Mouse (Mus musculus): ENCODE measurements around the gene Ptprr.

Gene Ptprr

DNA sequence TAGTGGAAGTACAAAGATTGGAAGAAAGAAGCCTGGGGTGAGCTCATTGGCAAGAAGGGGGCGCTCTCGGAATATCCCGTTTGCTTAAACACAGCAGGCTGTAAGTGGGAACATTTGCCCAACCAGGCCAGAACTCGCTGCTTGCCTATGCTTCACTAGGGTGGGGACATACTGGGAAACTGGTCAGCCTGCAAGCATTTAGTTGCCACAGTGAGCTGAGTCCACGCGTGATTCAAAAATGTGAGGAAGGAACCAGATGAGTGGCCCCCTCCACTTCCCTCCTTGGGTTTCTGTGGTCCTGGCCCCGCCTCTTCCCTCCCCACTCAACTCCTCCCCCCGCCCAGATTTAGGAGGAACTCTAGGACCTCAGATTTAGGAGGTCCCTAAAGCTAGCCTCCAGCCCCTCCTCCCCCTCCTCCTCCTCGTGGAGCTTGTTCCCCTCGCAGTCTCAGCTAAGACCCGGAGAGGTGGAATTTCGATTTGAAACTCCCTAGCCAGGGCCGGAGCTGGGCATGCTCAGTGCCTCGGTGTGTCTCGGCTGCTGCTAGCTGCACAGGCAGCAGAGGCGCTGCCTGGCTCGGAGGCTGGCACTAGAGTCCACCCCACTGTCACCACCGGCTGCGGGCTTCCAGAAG is at the start of gene Ptprr:
Gene Ptprr, plus strand, starts transcription at position 369 of the 635 bp plus-strand sequence.
- DNase-seq (ENCODE audit: low read depth) = peak; percentile 31

DNA sequence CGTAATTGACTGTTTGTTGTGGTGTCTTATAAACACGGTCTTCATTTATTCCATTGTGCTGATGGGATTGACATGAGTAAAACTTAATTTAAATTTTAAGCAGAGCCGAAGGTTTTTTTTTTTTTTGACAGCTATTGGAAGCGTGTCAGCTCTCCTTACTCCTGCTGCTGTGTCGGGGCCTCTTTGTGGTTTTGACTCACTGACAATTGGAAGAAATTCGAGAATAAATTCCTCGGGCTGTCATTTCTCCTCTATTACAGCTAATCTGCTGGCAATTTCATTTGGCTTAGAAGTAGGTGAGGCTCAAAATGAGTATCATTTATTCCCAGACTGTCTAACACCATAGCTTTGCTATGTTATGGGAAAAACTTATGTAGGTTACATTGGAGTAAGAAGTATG is 41.7 kb upstream of the Ptprr start:
- DNase-seq (ENCODE audit: low read depth) = peak; percentile 52

DNA sequence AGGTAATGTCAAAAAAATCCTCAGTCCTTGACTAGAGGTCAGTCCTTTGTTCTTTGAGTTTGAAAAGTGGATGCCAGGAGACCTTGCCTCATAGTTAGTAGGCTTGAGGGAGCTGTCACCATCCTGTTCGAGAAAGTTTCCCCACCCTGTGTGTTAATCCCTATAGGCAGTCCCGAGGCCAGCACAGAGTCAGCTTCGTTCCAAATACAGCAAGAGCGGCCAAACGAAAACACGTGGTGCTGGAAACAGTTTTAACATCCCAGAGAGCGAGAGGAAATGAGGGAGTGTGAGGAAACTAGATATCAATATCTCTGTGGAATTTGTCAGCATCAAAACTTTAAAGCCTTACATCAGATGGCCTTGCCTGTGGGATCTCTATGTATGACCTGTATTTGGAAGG is 39.0 kb upstream of the Ptprr start:
- no peak for DNase-seq (ENCODE audit: low read depth)

GRCm38 (mm10) chr10:115980018-115980417 is 38.0 kb upstream of the Ptprr start:
- DNase-seq (ENCODE audit: low read depth) = no peak

DNA sequence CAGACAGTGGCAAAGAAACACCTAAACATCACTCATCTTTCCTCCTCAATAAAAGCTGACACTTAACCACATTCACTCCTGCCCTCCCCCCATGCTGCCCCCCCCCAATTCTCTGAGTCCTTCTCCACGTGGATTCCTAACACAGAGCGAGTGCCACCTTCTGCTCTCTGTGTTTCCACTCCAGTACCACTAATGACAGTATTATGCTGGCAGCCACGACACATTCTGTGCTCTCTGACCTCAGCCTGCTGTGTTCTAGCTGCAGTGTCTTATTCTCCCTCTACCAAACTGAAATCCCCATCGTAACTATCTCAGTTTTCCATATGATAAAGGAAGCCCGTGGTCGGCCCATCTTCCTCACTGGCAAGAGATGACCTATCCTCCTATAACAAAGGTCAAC is 33.7 kb upstream of the Ptprr start:
- DNase-seq (ENCODE audit: low read depth) = no peak

DNA sequence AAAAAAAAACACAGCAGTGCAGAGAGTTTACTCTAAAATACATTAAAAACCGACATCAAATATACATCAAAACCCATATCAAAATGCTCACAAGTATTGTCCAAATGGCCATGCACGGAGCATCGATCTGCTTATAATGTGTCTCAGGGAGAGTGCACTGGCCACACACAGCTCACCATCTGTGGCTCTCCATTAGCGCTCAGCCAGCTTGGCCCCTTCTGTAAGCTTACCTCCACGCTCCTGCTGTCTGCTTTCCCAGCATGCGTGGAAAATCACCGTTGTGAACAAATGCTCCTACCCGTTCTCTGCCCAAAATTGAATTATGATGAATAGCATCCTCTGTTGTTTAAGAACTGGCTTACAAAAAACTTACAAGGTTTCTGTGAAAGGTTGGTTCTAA is 16.2 kb upstream of the Ptprr start:
- DNase-seq (ENCODE audit: low read depth) = no peak

GRCm38 (mm10) chr10:116006675-116007074 is 11.3 kb upstream of the Ptprr start:
- DNase-seq (ENCODE audit: low read depth) = no peak

GRCm38 (mm10) chr10:116018480-116018891 is 473 bp downstream of the Ptprr start:
- DNase-seq (ENCODE audit: low read depth) = no peak

DNA sequence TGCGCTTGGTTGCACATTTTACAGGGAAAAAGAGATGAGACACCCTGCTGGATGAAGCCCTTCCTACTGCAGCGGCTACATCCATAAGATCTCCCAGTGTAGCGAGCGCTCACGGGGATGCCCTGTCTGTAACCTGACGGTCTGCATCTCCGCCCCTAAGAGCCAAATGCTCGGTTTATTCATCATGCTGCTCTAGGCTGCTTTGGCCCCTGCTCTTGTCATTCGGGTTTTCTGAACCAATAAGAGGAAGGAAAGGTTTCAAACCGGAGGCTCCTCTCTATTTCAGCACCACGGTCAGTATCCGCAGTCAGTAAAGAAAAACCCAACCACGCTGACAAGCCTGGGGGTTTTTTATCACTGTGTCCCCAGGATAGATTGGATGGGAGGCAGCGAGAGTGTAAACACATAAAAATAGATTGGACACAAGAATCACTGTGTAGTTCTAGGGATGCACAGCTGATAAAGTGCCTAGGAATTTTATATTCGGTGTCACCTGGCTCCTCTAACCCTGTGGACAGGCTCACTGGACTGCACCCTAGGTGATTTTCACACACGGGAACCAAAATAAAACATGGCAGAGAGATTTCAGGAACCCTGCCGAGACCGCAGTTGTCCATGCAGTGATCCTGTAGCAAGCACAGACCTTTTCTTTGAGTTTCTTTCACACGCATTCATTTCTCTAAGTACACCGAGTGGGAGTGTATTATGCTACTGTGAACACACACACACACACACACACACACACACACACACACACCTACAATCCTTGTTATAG is 1.3 kb downstream of the Ptprr start:
- no peak for DNase-seq (ENCODE audit: low read depth)

DNA sequence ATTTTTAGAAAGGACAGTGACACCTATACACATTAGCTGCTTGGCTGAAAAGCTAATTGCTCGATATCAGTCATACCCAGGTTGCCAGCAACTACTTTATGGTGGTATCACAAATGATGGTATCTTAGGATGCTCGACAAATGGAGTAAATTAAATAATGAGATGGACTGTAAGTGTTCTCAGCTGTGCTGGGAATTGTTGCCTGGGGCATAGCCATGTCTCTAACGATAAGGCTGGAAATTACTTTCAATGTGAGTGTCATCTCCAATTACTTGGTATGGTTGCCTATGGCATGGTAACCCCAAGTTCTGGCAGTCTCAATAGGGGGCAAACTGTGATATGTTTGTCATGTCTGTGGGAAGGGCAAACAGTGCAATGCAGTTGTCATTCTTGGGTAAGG is 3.1 kb downstream of the Ptprr start:
- DNase-seq (ENCODE audit: low read depth) = no peak

GRCm38 (mm10) chr10:116038150-116038549 is 20.1 kb downstream of the Ptprr start:
- no peak for DNase-seq (ENCODE audit: low read depth)

GRCm38 (mm10) chr10:116075954-116076353 is 57.9 kb downstream of the Ptprr start:
- DNase-seq (ENCODE audit: low read depth) = no peak

DNA sequence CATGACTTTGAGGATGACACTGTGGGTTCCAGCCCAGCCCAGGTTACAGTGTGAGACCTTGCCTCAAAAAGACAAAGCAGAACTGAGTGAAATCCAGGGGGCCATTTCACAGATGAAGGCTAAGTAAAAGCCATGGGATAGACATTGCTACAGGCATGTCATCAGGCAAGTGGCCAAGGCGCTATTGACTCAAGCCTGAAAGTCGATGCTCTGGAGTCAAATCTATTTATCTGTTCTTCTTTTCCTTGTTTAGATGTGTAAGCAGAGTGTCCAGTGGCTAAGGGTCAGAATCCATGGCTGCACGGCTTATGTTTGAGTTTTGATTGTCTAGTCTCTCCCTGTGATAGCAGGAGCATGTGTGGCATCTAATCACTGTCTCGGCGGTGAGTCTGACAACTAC is 60.6 kb downstream of the Ptprr start:
- no peak for DNase-seq (ENCODE audit: low read depth)

GRCm38 (mm10) chr10:116079396-116079795 is 61.4 kb downstream of the Ptprr start:
- no peak for DNase-seq (ENCODE audit: low read depth)

GRCm38 (mm10) chr10:116080841-116081240 is 62.8 kb downstream of the Ptprr start:
- DNase-seq (ENCODE audit: low read depth) = no peak

DNA sequence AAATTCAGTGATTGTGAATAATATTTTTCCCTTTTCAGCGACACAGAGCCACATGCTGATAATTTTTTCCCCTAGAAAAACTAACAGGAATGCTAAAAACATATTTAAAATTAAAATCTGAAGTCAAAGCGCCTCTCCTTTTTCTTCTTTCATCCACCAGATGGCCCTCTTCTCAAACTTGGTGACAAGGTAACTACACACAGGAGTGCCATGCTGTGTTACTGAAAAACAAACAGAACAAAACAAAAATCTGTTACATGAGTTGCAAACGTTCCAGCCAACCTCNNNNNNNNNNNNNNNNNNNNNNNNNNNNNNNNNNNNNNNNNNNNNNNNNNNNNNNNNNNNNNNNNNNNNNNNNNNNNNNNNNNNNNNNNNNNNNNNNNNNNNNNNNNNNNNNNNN is 66.0 kb downstream of the Ptprr start:
- DNase-seq (ENCODE audit: low read depth) = no peak

DNA sequence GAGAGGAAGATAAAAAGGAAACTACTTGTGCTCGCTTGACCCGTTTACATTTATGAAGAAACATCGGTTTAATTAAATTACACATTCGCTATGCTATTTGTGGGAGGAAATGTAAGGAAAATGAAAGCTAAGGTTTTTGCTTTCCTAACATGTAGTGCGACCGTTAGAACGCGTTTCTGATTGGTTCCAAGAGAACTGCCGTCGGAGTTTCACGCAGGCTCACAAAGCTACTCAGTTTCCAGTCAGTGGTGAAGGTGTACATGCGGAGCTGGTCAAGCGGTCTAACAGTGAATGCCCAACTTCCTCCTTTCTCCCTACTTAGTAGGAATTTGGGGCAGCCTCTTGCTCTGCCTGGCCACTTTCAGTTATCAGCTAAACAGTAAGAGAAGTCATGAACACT is 78.5 kb downstream of the Ptprr start:
- DNase-seq (ENCODE audit: low read depth) = no peak

DNA sequence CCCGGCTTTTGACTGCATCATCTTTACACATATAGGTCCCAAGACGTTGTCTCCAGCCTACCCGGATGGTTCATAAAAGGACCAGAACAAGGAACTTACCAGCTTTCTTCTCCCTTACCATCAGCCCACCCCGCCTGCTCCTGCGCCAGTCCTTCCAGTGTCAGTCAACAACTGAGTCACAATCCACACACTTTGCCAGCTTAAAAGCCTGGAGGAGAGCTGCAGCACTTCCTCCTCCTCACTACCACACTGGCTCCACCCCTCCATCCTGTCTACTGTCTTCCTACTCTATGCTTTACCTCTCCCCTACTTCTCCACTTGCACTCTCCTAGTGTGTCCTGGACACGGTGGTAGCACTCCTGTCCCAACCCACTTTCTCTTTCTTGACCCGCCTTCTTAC is 80.5 kb downstream of the Ptprr start:
- DNase-seq (ENCODE audit: low read depth) = no peak

DNA sequence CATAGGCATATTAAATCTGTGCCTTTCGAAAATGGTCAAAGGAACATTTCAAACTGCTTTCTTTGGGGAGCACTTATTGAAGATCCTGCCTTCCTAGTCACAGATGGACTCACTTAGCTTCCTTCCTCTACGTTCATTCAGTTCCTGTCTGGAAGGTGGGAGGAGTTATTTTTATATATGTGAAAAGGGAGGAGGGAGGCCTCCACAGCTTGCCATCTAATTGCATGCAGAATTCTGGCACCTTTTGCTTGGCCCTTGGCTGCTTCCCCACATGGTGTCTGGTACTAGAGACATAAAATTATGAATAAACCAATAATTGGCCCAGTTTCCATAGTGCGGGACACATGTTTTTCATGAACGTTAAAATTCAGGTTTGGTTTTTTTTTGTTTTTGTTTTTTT is 90.2 kb downstream of the Ptprr start:
- no peak for DNase-seq (ENCODE audit: low read depth)

DNA sequence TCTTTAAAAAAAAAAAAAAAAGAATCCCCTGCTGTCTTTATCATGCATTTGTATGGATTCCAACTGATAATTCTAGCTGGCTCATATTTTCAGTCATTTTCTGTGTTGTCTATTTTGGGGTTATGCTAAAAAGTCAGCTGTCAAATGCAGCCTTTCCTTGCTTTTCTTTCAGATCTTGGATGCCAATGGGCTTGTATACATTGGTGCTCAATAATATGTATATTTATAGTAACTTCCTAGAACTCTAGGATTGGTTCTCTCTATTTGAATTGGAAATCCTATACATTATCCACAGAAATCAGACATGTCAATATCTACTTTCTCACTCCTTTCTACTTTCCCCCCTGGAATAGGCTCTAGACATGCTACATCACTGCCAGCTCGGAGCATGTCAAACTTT is 90.7 kb downstream of the Ptprr start:
- DNase-seq (ENCODE audit: low read depth) = no peak

DNA sequence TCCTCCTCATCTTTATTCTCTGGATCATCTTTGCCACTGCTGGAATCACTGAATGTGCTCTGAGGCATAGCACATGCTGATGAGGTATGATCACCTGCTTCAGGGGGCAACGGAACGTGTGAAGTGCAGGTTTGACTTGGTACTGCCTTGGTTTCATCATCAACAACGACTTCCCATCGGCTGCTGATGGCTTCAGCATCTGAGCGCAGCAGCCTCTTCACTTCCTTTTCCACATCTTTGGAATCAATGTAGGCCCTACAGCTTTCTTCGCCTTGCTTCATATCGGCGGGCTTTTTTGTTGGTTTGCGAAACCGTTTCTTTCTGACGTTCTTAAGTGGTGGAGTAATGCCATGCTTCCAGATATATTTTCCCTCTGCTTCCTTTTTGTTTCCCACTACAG is 94.9 kb downstream of the Ptprr start:
- DNase-seq (ENCODE audit: low read depth) = no peak

GRCm38 (mm10) chr10:116113867-116114474 is 96.0 kb downstream of the Ptprr start, which contains the start of gene 4933416C03Rik:
TSS of gene 4933416C03Rik (minus strand) at chr10:116113917.
- no peak for DNase-seq (ENCODE audit: low read depth)
